Mouse (Mus musculus): ENCODE results near the gene Gm8265. TPM values are rescaled to one million over a fixed set of nuclear protein-coding genes. Genes with fewer than 3 reads are reported as not detected.
"Not testable (repeated sequence)": the region's sequence is repeated elsewhere in the genome, so short reads cannot be mapped to it uniquely, and the experiment has no call there.

Gene Gm8265
- not detected in 2 replicates for polyA plus RNA-seq (2014; fragmentation: Nextera tagmentation; extraction: Ambion mirVana)

DNA sequence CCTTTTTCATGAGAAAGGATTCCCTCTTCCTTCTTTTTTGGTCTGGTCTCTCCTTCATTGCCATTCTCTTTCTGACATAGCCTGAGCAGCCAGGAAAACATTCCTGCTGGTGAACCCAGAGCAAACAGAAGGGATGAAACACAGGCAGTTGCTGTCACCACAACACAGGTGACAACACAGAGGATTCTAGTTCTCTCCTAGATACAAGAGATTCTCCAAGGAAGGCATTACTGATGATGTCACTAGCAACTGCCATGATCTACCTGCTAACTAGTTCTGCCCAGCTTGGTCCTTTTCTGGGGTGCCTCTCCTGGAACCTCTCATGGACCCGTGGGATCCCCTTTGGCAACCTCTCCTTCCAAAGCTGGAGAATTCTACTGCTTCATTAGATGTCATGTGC lies at the start of gene Gm8265:
Gm8265 (minus strand) TSS at position 101 of the 400 bp plus-strand sequence.
- H3K27ac ChIP-seq (ENCODE audit: low read depth, low read length); H3K27me3 ChIP-seq (ENCODE audit: control insufficient read depth, insufficient read depth, low read length); H3K4me2 ChIP-seq (replicated peaks; ENCODE audit: low read depth, low read length); H3K4me3 ChIP-seq (ENCODE audit: low read length); ATAC-seq (ENCODE audit: low FRiP score, low TSS enrichment); H3K9ac ChIP-seq (ENCODE audit: low read depth, low read length); H3K4me1 ChIP-seq (ENCODE audit: control insufficient read depth, insufficient read depth, low read length); H3K9me3 ChIP-seq (ENCODE audit: control insufficient read depth, low read length); H3K36me3 ChIP-seq (ENCODE audit: control insufficient read depth, insufficient read depth, low read length): not testable (repeated sequence)
- WGBS = no CpG with 5 or more reads among the region's 1 CpGs

Other genes starting within 250 kb of the Gm8265 start
- 0.47 TPM in 1 of 2 replicates, not detected in the other for gene Gm3500, start 244.0 kb downstream of the Gm8265 start, polyA plus RNA-seq (2014; fragmentation: Nextera tagmentation; extraction: Ambion mirVana)
- gene Gm3194, start 177.6 kb downstream of the Gm8265 start, polyA plus RNA-seq (2014; fragmentation: Nextera tagmentation; extraction: Ambion mirVana) = 0.61 and 1.2 TPM in 2 replicates
- gene Gm8246, start 155.2 kb downstream of the Gm8265 start, polyA plus RNA-seq (2014; fragmentation: Nextera tagmentation; extraction: Ambion mirVana) = not detected in 2 replicates
- not detected in 2 replicates for gene Gm3187, start 148.8 kb downstream of the Gm8265 start, polyA plus RNA-seq (2014; fragmentation: Nextera tagmentation; extraction: Ambion mirVana)
- 1.2 and 1.3 TPM in 2 replicates for gene Gm3488, start 131.4 kb downstream of the Gm8265 start, polyA plus RNA-seq (2014; fragmentation: Nextera tagmentation; extraction: Ambion mirVana)
- not detected in 2 replicates for gene Gm3532, start 94.5 kb downstream of the Gm8265 start, polyA plus RNA-seq (2014; fragmentation: Nextera tagmentation; extraction: Ambion mirVana)
- not detected in 2 replicates for gene Gm9603, start 54.4 kb upstream of the Gm8265 start, polyA plus RNA-seq (2014; fragmentation: Nextera tagmentation; extraction: Ambion mirVana)
- 0.11 and 0.13 TPM in 2 replicates for gene Gm3373, start 108.5 kb upstream of the Gm8265 start, polyA plus RNA-seq (2014; fragmentation: Nextera tagmentation; extraction: Ambion mirVana)
- 1.1 and 1.2 TPM in 2 replicates for gene Gm3383, start 175.0 kb upstream of the Gm8265 start, polyA plus RNA-seq (2014; fragmentation: Nextera tagmentation; extraction: Ambion mirVana)
- gene Gm3424, start 197.3 kb upstream of the Gm8265 start, polyA plus RNA-seq (2014; fragmentation: Nextera tagmentation; extraction: Ambion mirVana) = not detected in 2 replicates
- gene Gm8237, start 247.4 kb upstream of the Gm8265 start, polyA plus RNA-seq (2014; fragmentation: Nextera tagmentation; extraction: Ambion mirVana) = not detected in 2 replicates

Data from kidney, embryonic 14.5 days (tissue).